Mouse (Mus musculus) monocyte, adult 5-6 weeks (primary cell): ENCODE measurements around the gene Abhd2. TPM values are rescaled to one million over a fixed set of nuclear protein-coding genes. Genes with fewer than 3 reads are reported as not detected.
A peak's percentile ranks its signal among the peaks of the same experiment; 100 is the strongest.
"Not testable (repeated sequence)": the region's sequence is repeated elsewhere in the genome, so short reads cannot be mapped to it uniquely, and the experiment has no call there.

Source experiments
- ATAC-seq: fragments of 153-309, 156-312 bp; replicated peaks from 2 replicates; pipeline ENCODE4 v1.8.0; 2017; ENCODE audit warnings: mild to moderate bottlenecking; ENCODE audit not compliant: low TSS enrichment, insufficient number of reproducible peaks, severe bottlenecking, poor library complexity, low FRiP score
- total RNA-seq: library from RNA; stranded (forward); fragments of 200-1000, 200-491, 200-594 nt; gene quantifications from 3 replicates; pipeline ENCODE4 v1.2.3, GENCODE M21; 2017

The Abhd2 gene
- total RNA-seq, 1 experiment from 2014 or later, result 39.9 TPM

- ATAC-seq, result no peak
These were observed 13.9 kb upstream of the Abhd2 start for GRCm38 (mm10) chr7:79258981-79259542.

- 0 out of 2 replicates have a peak, but pooled peaks have one; percentile 35 for ATAC-seq
These were observed 10.5 kb upstream of the Abhd2 start for GRCm38 (mm10) chr7:79262478-79262877.

GRCm38 (mm10) chr7:79263776-79264175 is 9.2 kb upstream of the Abhd2 start:
- ATAC-seq, result no peak

GRCm38 (mm10) chr7:79266228-79266627 is 6.8 kb upstream of the Abhd2 start:
- ATAC-seq, result no peak

GRCm38 (mm10) chr7:79267690-79268388 is 5.2 kb upstream of the Abhd2 start:
- no peak for ATAC-seq

GRCm38 (mm10) chr7:79268897-79269296 is 4.1 kb upstream of the Abhd2 start:
- ATAC-seq, result no peak

- no peak for ATAC-seq
These were observed 3.6 kb upstream of the Abhd2 start for GRCm38 (mm10) chr7:79269411-79269810.

GRCm38 (mm10) chr7:79269866-79270265 is 3.1 kb upstream of the Abhd2 start:
- no peak for ATAC-seq

GRCm38 (mm10) chr7:79270961-79271387 is 2.0 kb upstream of the Abhd2 start:
- ATAC-seq, result no peak

- ATAC-seq, result peak; percentile 18; the same call in 1 of the 2 replicates
These were observed 874 bp upstream of the Abhd2 start for GRCm38 (mm10) chr7:79271861-79272788.

- ATAC-seq, result no peak
These were observed 906 bp downstream of the Abhd2 start for GRCm38 (mm10) chr7:79273738-79274472.

GRCm38 (mm10) chr7:79274473-79275010 is 1.5 kb downstream of the Abhd2 start:
- ATAC-seq, result no peak

GRCm38 (mm10) chr7:79275345-79275744 is 2.3 kb downstream of the Abhd2 start:
- ATAC-seq, result no peak

GRCm38 (mm10) chr7:79278432-79278831 is 5.4 kb downstream of the Abhd2 start:
- ATAC-seq, result no peak

GRCm38 (mm10) chr7:79279376-79280029 is 6.5 kb downstream of the Abhd2 start:
- ATAC-seq, result peak; percentile 64

GRCm38 (mm10) chr7:79282883-79283670 is 10.1 kb downstream of the Abhd2 start:
- ATAC-seq, result no peak

- ATAC-seq, result not testable (repeated sequence)
These were observed 10.6 kb downstream of the Abhd2 start for GRCm38 (mm10) chr7:79283671-79283941.
